Mouse (Mus musculus) gonadal fat pad, adult 2 months (tissue): ENCODE data around the gene Tgfbr3. TPM values are rescaled to one million over a fixed set of nuclear protein-coding genes. Genes with fewer than 3 reads are reported as not detected.

Source experiments
- DNase-seq: peaks from one replicate; pipeline ENCODE4 v3.0.0-alpha.2; 2012; ENCODE audit warnings: low read depth
- polyA plus RNA-seq: library from polyadenylated mRNA; depleted of rRNA; stranded (reverse); fragments of >200 nt; gene quantifications from 2 replicates; pipeline ENCODE4 v1.2.3, GENCODE M21; 2012

Gene Tgfbr3
- polyA plus RNA-seq, 1 experiment, result 27.1 TPM

DNA sequence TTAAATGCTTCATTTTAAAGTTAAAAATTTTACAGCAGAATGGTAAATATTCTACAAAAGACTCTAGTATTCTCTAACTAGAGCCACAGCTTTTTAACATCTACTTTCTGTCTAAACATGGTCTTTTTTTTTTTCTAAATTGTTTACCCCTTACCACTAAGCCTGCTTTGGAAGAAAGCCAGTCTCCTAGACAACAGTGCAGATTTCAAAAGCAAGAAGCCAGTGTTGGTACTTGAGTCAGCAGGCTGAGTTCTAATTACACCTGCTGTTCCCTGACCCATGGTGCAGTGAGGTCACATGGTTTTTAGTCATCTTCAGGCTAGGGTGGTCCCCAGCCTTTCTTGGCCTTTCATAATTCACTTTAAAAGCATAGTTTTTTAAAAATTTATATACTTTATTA lies 115.2 kb downstream of the Tgfbr3 start:
- no peak for DNase-seq

DNA sequence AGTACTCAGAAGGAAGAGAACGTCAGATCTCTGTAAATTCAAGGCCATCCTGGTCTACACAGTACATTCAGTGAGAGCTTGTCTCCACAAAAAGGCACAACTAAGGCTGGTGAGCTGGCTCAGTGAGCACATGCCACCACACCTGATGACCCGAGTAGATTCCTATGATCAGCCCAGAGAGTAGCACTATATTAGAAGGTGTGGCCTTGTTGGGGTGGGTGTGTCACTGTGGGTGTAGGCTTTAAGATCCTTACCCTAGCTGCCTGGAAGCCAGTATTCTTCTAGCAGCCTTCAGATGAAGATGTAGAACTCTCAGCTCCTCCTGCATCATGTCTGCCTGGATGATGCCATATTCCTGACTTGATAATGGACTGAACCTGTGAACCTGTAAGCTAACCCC lies 115.9 kb downstream of the Tgfbr3 start:
- DNase-seq, result no peak

DNA sequence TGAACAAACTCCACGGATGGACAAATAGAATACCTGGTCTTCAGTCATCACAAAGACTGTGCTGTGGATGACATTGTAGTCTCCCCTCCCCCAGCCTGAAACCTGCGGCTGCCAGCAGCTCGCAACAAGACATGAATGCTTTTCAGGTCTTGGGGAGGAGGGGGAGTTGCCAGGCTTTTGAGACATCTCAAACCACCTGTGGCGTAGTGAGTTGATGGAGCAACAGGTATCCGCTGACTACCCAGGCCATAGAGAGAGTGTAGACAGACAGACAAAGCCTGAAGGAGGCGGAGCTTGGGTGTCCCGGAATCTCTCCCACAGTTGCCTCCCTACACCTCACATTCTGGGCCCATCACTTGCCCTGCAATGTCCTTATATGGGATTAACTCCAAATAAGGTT lies 117.6 kb downstream of the Tgfbr3 start:
- DNase-seq, result no peak

DNA sequence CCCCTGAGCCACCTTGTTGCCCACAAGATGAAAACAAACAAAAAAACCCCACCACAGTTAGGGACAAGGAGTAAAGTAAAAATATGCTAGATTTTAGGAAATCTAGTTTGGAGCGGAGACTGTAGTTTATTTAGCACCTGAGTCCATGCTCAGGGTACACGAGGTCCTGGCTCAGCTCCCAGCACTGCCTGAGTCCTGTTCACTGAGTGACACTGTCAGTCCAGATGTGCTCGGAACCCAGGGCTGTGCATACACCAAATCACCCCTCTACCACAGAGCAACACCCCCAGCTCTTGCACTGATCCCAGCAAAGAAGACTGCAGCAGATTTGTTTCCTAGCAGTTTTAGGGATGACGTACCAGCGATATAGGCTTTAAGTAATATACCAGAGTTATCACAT lies 119.6 kb downstream of the Tgfbr3 start:
- no peak for DNase-seq

DNA sequence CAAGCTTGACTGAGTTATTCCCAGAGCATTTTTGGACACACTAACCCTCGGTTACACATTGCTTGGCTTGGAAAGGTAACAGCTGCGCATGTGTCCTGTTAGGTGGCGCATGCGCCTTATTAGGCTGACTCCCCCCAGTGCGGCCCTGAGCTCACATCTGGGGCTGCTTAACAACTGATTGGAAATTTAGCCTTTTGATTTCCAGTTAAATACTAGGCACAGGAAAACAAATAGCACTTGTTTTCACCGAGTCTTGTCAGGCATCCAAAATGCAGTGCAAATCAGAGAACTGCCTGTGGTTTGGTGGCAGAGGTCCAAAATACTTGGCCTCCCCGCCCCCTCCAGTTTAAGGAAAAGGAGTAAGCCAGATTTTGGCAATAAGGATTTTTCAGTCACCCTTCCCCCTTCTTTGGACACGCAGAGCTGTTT lies 121.5 kb downstream of the Tgfbr3 start:
- DNase-seq, result no peak

DNA sequence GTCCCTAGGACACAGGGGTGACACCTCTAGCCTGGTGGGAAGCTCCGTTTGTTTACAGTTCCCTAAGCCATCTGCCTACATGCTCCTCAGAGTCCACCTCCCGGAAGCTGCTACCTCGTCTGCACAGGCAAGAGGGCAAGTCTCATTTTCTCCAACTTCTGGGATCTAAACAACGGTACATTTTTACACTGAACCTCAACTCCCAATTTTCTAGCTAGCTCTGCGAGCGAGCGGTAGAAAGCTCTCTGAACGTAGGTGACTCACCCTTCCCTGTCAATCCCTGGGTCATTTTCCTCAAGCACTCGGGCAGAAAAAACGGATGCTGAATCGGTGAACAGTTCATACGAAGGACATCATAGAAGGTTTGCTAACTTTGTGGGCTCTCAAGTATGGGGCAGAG lies 122.1 kb downstream of the Tgfbr3 start:
- DNase-seq, result no peak

DNA sequence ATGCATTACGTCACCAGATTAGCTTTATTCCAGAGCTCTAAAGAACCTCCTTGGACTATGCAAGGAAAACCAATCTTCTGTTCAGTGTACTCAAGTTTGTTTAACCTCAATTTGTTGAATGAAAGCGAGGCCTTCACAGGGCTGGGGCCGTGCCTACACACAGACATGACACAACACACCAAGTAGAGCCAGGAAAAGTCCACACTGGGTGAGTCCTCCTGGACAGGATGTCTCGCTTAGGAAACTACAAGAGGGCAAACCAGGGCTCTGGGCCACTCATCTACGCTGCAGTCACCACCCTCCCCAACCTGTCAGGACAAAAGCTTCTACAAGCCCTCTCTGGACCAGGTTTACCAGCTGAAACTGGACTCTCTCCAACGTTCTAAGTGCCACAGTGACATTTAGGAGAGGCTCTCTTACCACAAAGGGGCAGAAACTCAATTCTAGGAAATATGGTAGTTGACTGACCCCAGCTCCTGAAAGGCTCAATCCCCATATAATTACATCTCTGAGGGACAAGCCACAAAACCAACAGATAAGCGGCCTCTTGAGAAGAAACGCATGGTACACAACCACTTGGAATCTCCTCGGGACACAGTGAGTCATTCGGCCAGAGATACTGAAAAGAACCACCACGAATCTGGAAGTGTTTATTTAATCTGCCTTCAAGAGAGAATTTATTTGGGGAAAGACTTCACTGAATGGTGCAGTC lies 122.6 kb downstream of the Tgfbr3 start:
- DNase-seq, result no peak

DNA sequence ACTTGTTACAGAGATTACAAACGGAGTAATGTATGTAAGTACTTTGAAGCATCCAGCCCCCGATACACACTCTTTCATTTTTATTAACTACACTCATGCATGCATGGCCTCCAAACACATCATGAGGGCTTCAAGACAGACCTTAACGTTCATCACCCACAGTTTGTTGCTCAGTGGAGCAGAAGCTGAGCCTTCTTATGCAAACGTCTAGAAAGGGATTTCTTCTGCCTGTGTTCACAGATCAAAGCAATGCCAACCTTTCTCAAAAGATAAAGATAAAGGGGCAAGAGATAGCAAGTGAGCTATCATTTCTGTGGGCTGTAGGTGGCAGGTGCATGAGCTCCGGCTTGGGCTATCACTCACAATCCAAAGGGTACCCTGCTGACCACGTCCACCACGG lies 123.7 kb downstream of the Tgfbr3 start:
- DNase-seq, result no peak

DNA sequence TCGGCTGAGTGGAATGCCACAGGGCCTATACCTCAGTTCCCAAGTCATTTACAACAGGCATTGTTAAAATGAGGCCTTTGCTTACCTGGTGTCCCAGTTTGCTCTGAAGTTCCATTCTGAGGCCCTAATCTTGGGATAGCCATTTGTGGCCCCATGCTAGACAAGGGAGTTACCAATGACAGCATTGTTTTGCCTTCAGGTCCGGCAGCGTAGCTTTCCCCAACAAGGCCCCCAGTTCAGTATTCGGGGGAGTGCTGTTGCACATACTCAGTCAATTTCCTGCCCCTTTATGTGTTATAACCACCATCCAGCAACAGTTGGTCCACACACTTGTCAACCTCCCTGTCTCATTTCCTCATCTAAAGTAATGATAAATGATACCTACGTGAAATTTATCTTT lies 124.2 kb downstream of the Tgfbr3 start:
- no peak for DNase-seq

DNA sequence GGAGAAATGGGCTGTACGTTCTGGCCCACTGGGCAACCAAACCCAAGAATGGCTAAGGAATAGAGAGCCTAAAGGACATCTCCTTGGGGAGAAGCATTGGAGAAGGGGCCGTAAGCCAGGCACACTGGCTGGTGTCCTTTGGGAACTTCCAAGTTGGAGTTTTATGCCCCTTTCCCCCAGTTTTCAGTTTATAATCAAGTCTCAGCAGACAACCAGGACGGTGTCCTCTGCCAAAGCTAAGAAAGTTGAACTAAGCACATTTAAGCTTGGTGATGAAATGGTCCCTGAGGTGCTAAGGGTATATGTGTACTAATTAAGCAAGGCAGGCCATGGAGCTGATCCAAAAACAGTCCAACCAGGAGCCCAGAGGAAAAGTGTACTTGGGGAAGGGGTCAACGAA lies 124.6 kb downstream of the Tgfbr3 start:
- DNase-seq, result peak; percentile 99

DNA sequence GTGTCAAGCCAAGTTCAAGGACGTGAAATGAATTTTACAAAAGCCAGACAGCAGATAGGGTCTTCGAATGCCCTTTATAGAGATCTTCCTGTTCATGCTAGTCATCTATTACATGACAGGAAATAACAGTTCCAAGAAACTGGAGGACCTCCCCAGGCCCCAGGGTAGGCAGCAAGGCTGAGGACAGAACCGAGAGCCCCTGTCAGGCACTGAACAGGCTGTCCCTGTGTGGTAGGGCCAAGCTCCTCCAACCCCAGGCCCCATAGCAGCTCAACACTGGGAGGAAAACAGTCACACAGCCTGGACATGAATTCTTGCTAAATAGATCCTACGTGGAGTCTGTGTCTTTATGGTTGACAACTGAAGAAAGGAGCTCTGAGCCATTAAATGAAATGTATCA lies 125.3 kb downstream of the Tgfbr3 start:
- DNase-seq, result no peak

DNA sequence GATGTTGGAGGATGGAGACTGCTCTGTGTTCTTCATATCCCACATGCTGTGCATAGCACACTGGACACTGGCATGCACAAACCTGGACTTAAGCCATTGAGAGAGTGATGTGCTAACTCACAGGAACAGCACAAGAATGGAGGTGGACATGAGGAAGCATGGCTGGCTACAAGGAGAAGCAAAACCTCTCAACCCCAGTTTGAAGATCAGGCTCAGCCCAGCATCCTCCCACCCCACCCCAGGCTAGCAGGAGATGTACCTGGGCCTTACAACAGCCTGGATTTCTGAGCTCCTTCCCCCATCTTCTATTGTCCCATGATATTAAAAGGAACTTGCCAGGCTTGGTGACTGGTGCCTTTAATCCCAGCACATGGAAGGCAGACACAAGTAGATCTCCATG lies 126.1 kb downstream of the Tgfbr3 start:
- DNase-seq, result no peak

DNA sequence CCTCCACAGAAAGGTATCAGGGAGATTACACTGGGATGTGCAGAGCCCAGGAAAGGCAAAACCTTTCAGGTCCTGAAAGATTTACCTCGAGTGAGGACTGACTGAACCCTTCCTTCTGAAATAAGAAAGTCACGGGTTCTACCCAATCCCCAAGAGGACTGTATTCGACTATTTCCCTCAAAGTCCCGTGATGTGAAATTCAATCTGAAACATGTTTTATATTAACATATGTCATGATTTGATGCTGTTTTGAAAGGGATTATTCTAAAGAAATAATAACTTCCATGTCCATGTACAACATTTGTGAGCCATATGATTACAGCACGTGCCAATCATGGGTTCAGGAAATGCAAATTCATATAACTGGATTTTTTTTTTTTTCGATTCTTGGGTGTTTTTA lies 126.6 kb downstream of the Tgfbr3 start:
- DNase-seq, result no peak

DNA sequence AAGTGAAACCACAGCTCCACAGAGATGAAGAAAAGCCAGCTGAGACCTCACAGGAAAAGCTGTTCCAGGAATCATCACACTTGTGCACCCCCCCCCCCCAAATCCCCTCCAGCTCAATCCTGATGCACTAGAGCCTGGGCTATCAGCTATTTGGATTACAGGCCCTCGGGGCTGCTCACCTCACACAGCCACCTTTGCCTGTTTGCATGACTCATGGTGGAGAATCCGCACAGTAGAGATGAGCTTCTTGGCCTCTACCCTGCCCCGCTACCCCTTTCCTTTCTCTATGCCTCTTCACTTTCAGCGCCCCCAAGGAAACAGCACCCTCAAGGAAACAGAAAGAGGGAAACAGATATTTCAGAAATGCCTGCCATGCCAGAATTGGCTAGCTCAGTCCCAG lies 127.1 kb downstream of the Tgfbr3 start:
- no peak for DNase-seq

DNA sequence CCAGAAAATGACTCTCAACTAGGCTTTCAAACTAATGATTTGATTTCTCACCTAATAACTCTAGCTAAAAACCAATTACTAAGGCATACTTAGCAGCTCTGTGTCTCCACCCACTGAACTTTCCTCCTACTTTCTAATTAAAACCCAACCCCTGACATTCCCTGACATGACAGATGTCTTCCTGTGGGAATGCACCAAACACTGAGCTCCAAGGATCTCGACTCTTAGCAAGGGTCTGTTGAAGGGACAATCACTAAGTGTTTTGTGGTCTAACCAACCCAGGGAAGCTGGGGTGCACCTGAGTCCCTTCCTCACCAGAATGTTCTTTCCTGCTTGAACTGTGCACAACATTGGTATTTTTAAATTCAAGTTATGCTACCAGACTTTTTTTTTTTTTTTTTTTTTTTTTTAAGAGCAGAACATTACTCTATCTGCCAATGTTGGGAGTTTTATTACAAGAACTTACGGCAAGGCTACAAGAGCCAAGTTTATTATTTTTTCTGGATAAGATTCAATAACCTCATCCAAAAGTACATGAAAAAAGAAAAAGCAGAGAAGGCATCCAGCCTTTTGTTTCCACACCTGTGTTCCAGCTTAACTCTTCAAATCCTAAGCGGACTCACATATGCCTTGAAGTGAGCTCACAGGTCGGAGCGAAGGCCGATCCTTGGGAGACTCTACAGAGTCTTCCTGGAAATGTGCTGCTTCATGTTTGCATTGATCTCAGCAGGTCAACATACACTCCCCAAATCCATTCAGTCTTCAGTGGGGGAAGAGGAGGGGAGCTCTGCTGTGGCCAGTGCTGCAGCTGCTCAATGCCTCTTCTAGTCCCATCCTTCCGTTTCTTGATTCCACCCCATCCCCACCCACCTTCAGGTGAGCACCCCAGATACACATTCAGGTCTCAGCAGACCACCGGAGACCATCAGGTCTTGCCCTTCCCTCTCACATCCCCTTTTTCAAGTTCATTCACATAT lies 129.2 kb downstream of the Tgfbr3 start:
- DNase-seq, result no peak

DNA sequence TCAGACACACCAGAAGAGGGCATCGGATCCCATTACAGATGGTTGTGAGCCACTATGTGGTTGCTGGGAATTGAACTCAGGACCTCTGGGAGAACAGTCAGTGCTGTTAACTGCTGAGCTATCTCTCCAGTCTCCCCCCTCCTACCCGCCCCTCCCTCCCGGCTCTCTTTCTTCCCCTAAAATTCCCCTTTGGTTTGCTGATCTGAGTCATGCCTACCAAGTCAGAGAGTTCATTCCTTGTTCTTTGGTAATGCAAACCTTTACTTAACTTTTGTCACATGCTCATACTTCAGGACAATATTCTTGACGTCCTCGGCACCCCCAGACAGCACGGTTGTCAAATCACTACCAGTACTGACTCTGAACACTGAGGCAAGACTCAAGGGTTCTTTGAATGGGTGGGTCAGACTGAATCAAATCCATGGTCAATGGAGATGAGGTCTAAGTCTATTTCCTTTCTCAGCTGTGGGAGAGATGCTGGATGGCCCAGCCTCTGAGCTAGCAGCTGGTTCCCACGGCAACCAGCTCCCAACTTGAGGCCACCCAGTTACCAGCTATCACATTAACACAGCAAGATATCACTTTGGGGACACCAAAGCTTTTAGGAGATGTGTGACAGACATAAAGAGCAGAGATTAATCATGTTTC lies 130.8 kb downstream of the Tgfbr3 start:
- DNase-seq, result no peak

DNA sequence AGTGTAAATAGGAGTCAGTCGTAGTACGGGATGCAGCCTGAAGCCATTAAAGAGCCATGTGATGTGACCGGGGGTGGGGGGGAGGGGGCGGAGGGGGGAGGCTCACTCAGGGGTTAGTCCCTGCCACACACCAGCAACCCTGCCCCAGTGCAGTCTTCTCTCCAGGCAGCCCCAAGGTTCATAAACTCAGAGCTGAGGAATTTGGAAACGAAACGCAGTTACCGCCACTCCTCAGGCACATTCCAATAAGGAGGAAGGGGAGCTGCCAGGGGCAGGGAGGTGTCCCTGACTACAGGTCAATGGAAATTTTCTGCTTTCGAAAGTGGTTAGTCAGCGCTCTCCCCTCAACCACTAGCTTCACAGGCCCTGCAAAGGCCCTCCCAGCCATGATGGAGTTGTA lies 132.0 kb downstream of the Tgfbr3 start:
- no peak for DNase-seq

DNA sequence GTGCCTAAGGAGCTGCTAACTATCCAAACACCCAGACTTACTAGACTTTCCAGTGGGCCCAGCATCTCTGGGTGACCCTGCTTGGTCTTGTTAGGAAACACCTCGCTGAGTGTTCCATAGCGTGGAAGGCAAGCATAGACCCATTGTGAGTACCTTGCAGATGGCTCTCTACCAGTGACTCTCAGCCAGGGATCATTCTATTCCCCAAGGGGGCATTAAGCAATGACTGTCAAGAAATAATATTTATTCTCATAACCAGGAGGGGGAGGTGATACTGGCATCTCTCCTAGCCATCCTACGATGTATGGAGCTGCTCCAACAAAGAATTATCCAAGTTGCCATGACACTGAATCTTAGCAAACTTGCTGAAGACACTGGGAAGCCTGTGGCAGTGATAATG lies 133.3 kb downstream of the Tgfbr3 start:
- DNase-seq, result peak; percentile 99

DNA sequence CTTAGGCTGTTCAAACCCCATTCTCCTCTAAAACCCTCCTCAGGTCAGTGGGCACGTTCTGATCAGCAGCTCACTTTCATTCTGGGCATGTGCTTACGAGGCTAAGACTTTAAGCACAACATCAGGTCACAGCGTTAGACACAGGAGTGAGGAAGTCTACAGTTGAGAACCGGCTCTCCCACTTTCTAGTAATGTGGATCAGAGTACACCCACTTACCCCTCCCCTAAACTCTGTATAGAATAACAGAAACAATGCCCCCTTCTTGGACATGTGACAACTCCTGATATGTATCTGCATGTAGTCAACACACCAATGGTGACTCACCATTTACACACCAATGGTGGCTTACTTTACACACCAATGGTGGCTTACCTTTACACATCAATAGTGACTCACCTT lies 136.4 kb downstream of the Tgfbr3 start:
- DNase-seq, result no peak

DNA sequence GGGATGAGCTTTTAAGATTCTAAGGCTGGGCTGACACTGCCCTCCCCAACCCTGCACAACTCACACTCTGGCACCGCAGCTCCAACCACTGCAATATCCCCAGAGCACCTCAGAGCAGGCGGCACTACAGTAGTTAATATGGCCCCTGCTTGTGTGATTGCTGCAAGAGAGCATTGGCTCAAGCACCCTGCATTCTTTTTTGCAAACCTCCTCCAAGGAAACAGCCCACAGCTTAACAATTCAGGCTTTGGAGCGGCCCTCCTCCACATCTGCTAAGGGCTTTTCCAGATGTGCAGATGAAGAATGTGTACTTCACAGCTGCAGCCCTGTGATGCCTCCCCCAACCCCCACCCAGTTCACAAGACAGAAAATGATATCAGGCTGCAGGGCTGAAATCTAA lies 138.1 kb downstream of the Tgfbr3 start:
- DNase-seq, result no peak

DNA sequence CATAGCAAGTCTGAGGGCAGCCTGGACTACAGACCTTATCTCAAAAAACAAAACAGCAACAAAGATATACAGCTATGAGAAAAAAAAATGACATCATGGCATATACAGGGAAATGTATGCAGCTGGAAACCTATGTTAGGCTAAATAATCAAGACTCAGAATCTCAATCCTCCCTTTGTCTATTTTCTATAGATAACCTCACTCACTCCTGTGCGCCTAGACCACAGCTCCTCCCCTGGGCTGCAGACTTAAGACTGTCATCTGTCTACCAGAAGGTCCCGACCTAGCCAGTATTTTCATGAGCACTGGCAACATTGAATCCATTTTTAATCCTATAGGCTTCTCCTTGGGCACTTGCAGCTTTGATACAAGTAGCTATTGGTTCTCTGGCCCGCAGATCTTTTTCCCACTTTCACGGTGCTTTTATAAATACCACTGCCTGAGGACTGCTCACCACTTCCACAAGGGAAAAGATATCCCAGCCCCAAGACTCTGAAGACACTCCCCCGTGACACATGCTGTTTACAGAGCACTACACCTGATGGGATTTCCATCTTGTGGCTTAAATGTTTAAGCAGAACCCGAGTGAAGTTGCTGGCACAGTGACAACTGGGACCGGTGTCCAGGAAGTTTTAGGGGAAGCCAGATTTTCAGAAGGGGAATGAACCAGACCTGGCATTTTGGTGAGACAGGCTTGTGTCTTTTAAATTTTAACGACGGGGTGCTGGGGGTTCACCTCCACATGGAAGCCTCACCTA lies 138.7 kb downstream of the Tgfbr3 start:
- no peak for DNase-seq
